Mouse (Mus musculus) gastrocnemius, postnatal 36 days (tissue): Measurements from ENCODE around the gene Rhobtb3. TPM values are rescaled to one million over a fixed set of nuclear protein-coding genes. Genes with fewer than 3 reads are reported as not detected.

ENCODE experiments used
- DNase-seq, 2 experiments: peaks; one replicate each; pipeline ENCODE4 v3.0.0; 2022
- intact Hi-C: fragments of 180-260 bp; cut with DNase I; formaldehyde crosslinking; loops from one replicate; pipeline ENCODE4 v1.15.1; 2025
- long read RNA-seq, 2 experiments: library from polyadenylated mRNA; stranded (forward); transcript quantifications; one replicate each; pipeline ENCODE4 v2.0.0; 2021
- total RNA-seq, 2 experiments: library from RNA; stranded (reverse); gene quantifications; 2 replicates each; pipeline ENCODE4 v1.2.3; 2021

Gene Rhobtb3
- total RNA-seq, result 10 to 100 TPM; 11.3 to 15.8 TPM
- long read RNA-seq, experiment 1, full-length matches to known transcripts, result 4 of 7 reads
- long read RNA-seq, experiment 1, partial matches to known transcripts, result 0 of 7 reads
- long read RNA-seq, experiment 1, other reads (novel, unspliced or antisense), result 3 of 7 reads
- long read RNA-seq, experiment 2, full-length matches to known transcripts, result 1 of 4 reads
- long read RNA-seq, experiment 2, partial matches to known transcripts, result 0 of 4 reads
- long read RNA-seq, experiment 2, other reads (novel, unspliced or antisense), result 3 of 4 reads

- peak; percentile 58 to 74 for DNase-seq
- intact Hi-C loops, result loop anchor here (1.0 kb wide), 1 partner anchor 75 kb away; the partner anchor contains the start of gene Rfesd
Observed at GRCm38 (mm10) chr13:75943189-75944043, at the start of gene Rhobtb3. Gene Rhobtb3 (minus strand): TSS chr13:75943925.

- intact Hi-C loops, result no loop called here
- no peak for DNase-seq
Observed at GRCm38 (mm10) chr13:75992169-75993028, 48.7 kb upstream of the Rhobtb3 start.

- intact Hi-C loops, result no loop called here
Observed at GRCm38 (mm10) chr13:75988096-75988495, 44.4 kb upstream of the Rhobtb3 start.

GRCm38 (mm10) chr13:75981901-75982300 lies 38.2 kb upstream of the Rhobtb3 start:
- intact Hi-C loops, result no loop called here
- no peak for DNase-seq

More at GRCm38 (mm10) chr13:75988096-75988495, 44.4 kb upstream of the Rhobtb3 start:
- peak in 1 of 2 experiments; percentile 40 for DNase-seq

- intact Hi-C loops, result no loop called here
- no peak for DNase-seq
Observed at GRCm38 (mm10) chr13:75976649-75977048, 32.9 kb upstream of the Rhobtb3 start.

GRCm38 (mm10) chr13:75976218-75976617 lies 32.5 kb upstream of the Rhobtb3 start:
- no peak for DNase-seq
- intact Hi-C loops, result no loop called here

- DNase-seq, result no peak
- intact Hi-C loops, result no loop called here
Observed at GRCm38 (mm10) chr13:75975629-75976028, 31.9 kb upstream of the Rhobtb3 start.

- no peak for DNase-seq
- intact Hi-C loops, result no loop called here
Observed at GRCm38 (mm10) chr13:75974481-75974880, 30.8 kb upstream of the Rhobtb3 start.

GRCm38 (mm10) chr13:75966850-75967249 lies 23.1 kb upstream of the Rhobtb3 start, which contains the start of gene Spata9:
Gene Spata9 (plus strand): TSS chr13:75967150.
- intact Hi-C loops, result no loop called here
- no peak for DNase-seq

GRCm38 (mm10) chr13:75955357-75955992 lies 11.8 kb upstream of the Rhobtb3 start:
- intact Hi-C loops, result no loop called here
- DNase-seq, result no peak

GRCm38 (mm10) chr13:75950295-75950694 lies 6.6 kb upstream of the Rhobtb3 start:
- no peak for DNase-seq
- intact Hi-C loops, result no loop called here

- DNase-seq, result no peak
- intact Hi-C loops, result no loop called here
Observed at GRCm38 (mm10) chr13:75944044-75944820, 507 bp upstream of the Rhobtb3 start.

- DNase-seq, result peak in 1 of 2 experiments; percentile 20
- intact Hi-C loops, result loop anchor here (1.0 kb wide), 1 partner anchor 76 kb away; the partner anchor contains the start of gene Rfesd
Observed at GRCm38 (mm10) chr13:75942731-75943130, 994 bp downstream of the Rhobtb3 start.

- intact Hi-C loops, result no loop called here
- no peak for DNase-seq
Observed at GRCm38 (mm10) chr13:75941518-75942295, 2.0 kb downstream of the Rhobtb3 start.

GRCm38 (mm10) chr13:75940791-75941517 lies 2.8 kb downstream of the Rhobtb3 start:
- DNase-seq, result no peak
- intact Hi-C loops, result no loop called here

GRCm38 (mm10) chr13:75938866-75939265 lies 4.9 kb downstream of the Rhobtb3 start:
- intact Hi-C loops, result no loop called here
- DNase-seq, result no peak

GRCm38 (mm10) chr13:75933287-75933686 lies 10.4 kb downstream of the Rhobtb3 start:
- DNase-seq, result no peak

GRCm38 (mm10) chr13:75931073-75931472 lies 12.7 kb downstream of the Rhobtb3 start:
- intact Hi-C loops, result no loop called here
- peak in 1 of 2 experiments; percentile 25 for DNase-seq

More at GRCm38 (mm10) chr13:75933287-75933686, 10.4 kb downstream of the Rhobtb3 start:
- intact Hi-C loops, result no loop called here
